Mouse (Mus musculus) activated CD4-positive, CD25-positive, alpha-beta regulatory T cell, adult 9 weeks (primary cell): ENCODE data around the gene Mug1. TPM values are rescaled to one million over a fixed set of nuclear protein-coding genes. Genes with fewer than 3 reads are reported as not detected.

ENCODE experiments used
- polyA plus RNA-seq: library from polyadenylated mRNA; unstranded; fragments of 100-300 nt; shearing (Covaris generic); gene quantifications from one replicate; pipeline ENCODE4 v1.2.1, GENCODE M21; 2017

Gene Mug1
- not detected for polyA plus RNA-seq

DNA sequence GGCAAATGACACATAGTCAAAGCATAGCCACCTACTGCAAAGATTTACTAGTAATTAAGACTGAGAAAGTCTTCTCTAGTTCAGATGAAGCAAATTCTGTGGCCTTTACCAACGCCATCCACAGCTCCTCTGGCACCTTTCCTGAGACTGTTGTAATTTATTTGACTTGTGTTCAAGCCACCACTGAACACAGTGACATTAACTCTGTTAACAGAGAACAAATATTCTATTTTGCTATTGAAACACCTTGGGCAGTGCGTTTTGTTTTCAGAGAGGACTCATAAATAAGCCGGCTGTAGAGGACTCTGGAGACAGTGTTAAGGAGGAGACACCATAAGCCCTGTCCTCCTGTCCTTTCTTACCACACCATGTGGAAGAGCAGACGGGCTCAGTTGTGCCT lies at the start of gene Mug1:
Gene Mug1 (plus strand): TSS at position 271 of the 400 bp plus-strand sequence.

Other genes with a start within 250 kb of the Mug1 start
- not detected for gene A2m, start 203.2 kb upstream of the Mug1 start, polyA plus RNA-seq
- gene Gm7298, start 105.6 kb upstream of the Mug1 start, polyA plus RNA-seq, result not detected
- not detected for gene Mug2, start 168.2 kb downstream of the Mug1 start, polyA plus RNA-seq